Mouse (Mus musculus): ENCODE measurements around the gene Cep135.

Cep135 gene

GRCm38 (mm10) chr5:76645091-76645868 lies 56.8 kb downstream of the Cep135 start:
- DNase-seq (ENCODE audit: low spot score): no peak

- no peak for DNase-seq (ENCODE audit: low spot score)
Observed at GRCm38 (mm10) chr5:76649897-76650296, 61.4 kb downstream of the Cep135 start.

- no peak for DNase-seq (ENCODE audit: low spot score)
Observed at GRCm38 (mm10) chr5:76651151-76651725, 62.7 kb downstream of the Cep135 start.

- DNase-seq (ENCODE audit: low spot score): no peak
Observed at GRCm38 (mm10) chr5:76656212-76656611, 67.7 kb downstream of the Cep135 start, which contains the start of gene C530008M17Rik. Gene C530008M17Rik, plus strand, starts transcription at chr5:76656512.

- peak; percentile 48 for DNase-seq (ENCODE audit: low spot score)
Observed at GRCm38 (mm10) chr5:76657245-76658083, 69.0 kb downstream of the Cep135 start.

- no peak for DNase-seq (ENCODE audit: low spot score)
Observed at GRCm38 (mm10) chr5:76658084-76658934, 69.8 kb downstream of the Cep135 start.

GRCm38 (mm10) chr5:76659958-76660635 lies 71.6 kb downstream of the Cep135 start:
- DNase-seq (ENCODE audit: low spot score): no peak

- no peak for DNase-seq (ENCODE audit: low spot score)
Observed at GRCm38 (mm10) chr5:76661310-76661709, 72.8 kb downstream of the Cep135 start.

GRCm38 (mm10) chr5:76664936-76665335 lies 76.4 kb downstream of the Cep135 start:
- DNase-seq (ENCODE audit: low spot score): no peak

GRCm38 (mm10) chr5:76665421-76665820 lies 76.9 kb downstream of the Cep135 start:
- DNase-seq (ENCODE audit: low spot score): no peak

GRCm38 (mm10) chr5:76666026-76666756 lies 77.7 kb downstream of the Cep135 start:
- no peak for DNase-seq (ENCODE audit: low spot score)

- DNase-seq (ENCODE audit: low spot score): no peak
Observed at GRCm38 (mm10) chr5:76668118-76668517, 79.6 kb downstream of the Cep135 start.

GRCm38 (mm10) chr5:76668547-76668946 lies 80.0 kb downstream of the Cep135 start:
- DNase-seq (ENCODE audit: low spot score): no peak

- no peak for DNase-seq (ENCODE audit: low spot score)
Observed at GRCm38 (mm10) chr5:76670183-76670582, 81.7 kb downstream of the Cep135 start.

- no peak for DNase-seq (ENCODE audit: low spot score)
Observed at GRCm38 (mm10) chr5:76674022-76674653, 85.6 kb downstream of the Cep135 start.

GRCm38 (mm10) chr5:76675369-76675768 lies 86.9 kb downstream of the Cep135 start:
- no peak for DNase-seq (ENCODE audit: low spot score)

GRCm38 (mm10) chr5:76680959-76681358 lies 92.5 kb downstream of the Cep135 start:
- no peak for DNase-seq (ENCODE audit: low spot score)

GRCm38 (mm10) chr5:76681895-76682656 lies 93.6 kb downstream of the Cep135 start:
- no peak for DNase-seq (ENCODE audit: low spot score)

GRCm38 (mm10) chr5:76683455-76683854 lies 95.0 kb downstream of the Cep135 start:
- no peak for DNase-seq (ENCODE audit: low spot score)

Data from urinary bladder, postnatal 14 days (tissue).